In the genomic region with DNA sequence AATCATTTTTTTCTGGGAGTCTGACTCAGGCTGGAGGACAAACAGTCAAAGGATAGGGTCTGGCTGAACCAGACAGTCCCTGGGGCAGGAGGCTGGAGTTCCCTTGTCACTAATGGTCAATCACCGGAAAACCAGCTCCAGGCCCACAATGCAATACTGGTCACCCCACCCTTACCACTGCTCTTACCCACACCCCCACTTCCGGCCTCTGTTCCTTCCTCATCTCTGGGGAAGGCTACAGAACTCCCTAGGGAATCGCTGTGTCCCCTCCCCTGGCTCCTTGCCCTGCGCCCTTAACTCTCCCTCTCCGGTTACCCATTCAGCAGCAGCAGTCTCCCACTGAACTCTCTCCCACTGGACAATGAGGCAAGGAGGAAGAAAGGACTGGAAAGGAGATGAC, we compare ENCODE assay signal across 9 mouse cellular contexts. TPM values are rescaled to one million over a fixed set of nuclear protein-coding genes. Genes with fewer than 3 reads are reported as not detected.
DNase-seq lines count a peak whose midpoint lies in the region; ATAC-seq and TF ChIP-seq lines count a peak whose summit lies in the region.
"Had no signal": no experiment of that assay in that cellular context is flagged by ENCODE, and none has a peak within 500 bp of the region (broad histone marks: within the 10 kb centered on the region; RNA-seq: fewer than 3 reads in every experiment).

No protein-coding gene starts in this region.

- H3K36me3 ChIP-seq in neural tube, embryonic 13.5 days: no peaks in the 10 kb centered on the region
- H3K36me3 ChIP-seq in heart, adult 2 months (ENCODE audit: control insufficient read depth, insufficient read depth, low read length): no peaks in the 10 kb centered on the region
- no peaks in the 10 kb centered on the region for H3K36me3 ChIP-seq in lung, embryonic 14.5 days (ENCODE audit: insufficient read depth)
- H3K36me3 ChIP-seq: G1E had no signal

- H3K27ac ChIP-seq in neural tube, embryonic 13.5 days (replicated peaks): peak overlapping the region; percentile 55
- H3K27ac ChIP-seq in heart, adult 2 months: peak overlapping the region; percentile 93
- H3K27ac ChIP-seq in lung, embryonic 14.5 days (ENCODE audit: low read depth): peak overlapping the region; percentile 94

- TF ChIP-seq EP300 in heart, adult 2 months (IDR thresholded peaks at IDR 0.05; ENCODE audit: insufficient read depth, low read depth, low read length): peak; percentile 94

- no peak for TF ChIP-seq CTCF in heart, adult 2 months (IDR thresholded peaks at IDR 0.05)
- no peak for TF ChIP-seq CTCF in lung, embryonic 14.5 days (IDR thresholded peaks at IDR 0.05; ENCODE audit: low read depth)

- 0 out of 2 replicates have a peak, but pooled peaks have one; percentile 49 for TF ChIP-seq POLR2A in heart, adult 2 months (IDR thresholded peaks at IDR 0.05; ENCODE audit: insufficient read depth, low read depth, low read length)

- H3K9me3 ChIP-seq in neural tube, embryonic 13.5 days: no peaks in the 10 kb centered on the region
- no peaks in the 10 kb centered on the region for H3K9me3 ChIP-seq in lung, embryonic 14.5 days (ENCODE audit: low read depth, low read length)
- H3K9me3 ChIP-seq: G1E had no signal

- no peak overlapping the region for H3K4me3 ChIP-seq in neural tube, embryonic 13.5 days
- peak overlapping the region; percentile 24 for H3K4me3 ChIP-seq in heart, adult 2 months
- H3K4me3 ChIP-seq in lung, embryonic 14.5 days (ENCODE audit: low read depth, low read length): peak overlapping the region; percentile 21; the same call in 1 of the 2 replicates

- no peaks in the 10 kb centered on the region for H3K79me2 ChIP-seq in heart, adult 2 months (replicated peaks; ENCODE audit: control insufficient read depth, insufficient read depth, low read length)

- DNase-seq in neural tube, embryonic 10.5 days (ENCODE audit: extremely low spot score, low spot score): no peak
- DNase-seq in cerebellum, adult 9-11 months: peak; percentile 86
- DNase-seq in heart, adult 2 months: peak; percentile 88 to 90
- peak; percentile 81 for DNase-seq in kidney, adult 18-20 months
- peak; percentile 74 for DNase-seq in lung, embryonic 14.5 days
- DNase-seq in retina, postnatal 1 day: peak; percentile 79
- no peak for DNase-seq in thymus, adult 18-20 months

- H3K27me3 ChIP-seq in neural tube, embryonic 13.5 days: no peaks in the 10 kb centered on the region
- H3K27me3 ChIP-seq in heart, adult 2 months (ENCODE audit: control insufficient read depth, insufficient read depth, low read length): no peaks in the 10 kb centered on the region
- H3K27me3 ChIP-seq in lung, embryonic 14.5 days (ENCODE audit: insufficient read depth, low read length): no peaks in the 10 kb centered on the region

- no peak overlapping the region for H3K9ac ChIP-seq in neural tube, embryonic 13.5 days
- no peak overlapping the region for H3K9ac ChIP-seq in heart, adult 2 months (ENCODE audit: low read depth, low read length)
- peak overlapping the region; percentile 38; the same call in 1 of the 2 replicates for H3K9ac ChIP-seq in lung, embryonic 14.5 days

- ATAC-seq in neural tube, embryonic 13.5 days (ENCODE audit: low read depth): no peak
- ATAC-seq in lung, embryonic 14.5 days (ENCODE audit: insufficient read depth): peak; percentile 53

- intact Hi-C loops in heart, adult 2 months (cut with DNase I): loop anchor here (1.0 to 2.0 kb wide), 2 partner anchors 16 to 44 kb away; partner anchors contain the start of gene Pik3r3

- H3K4me2 ChIP-seq in neural tube, embryonic 13.5 days: peak overlapping the region; percentile 33; the same call in 1 of the 2 replicates
- peak overlapping the region; percentile 58 for H3K4me2 ChIP-seq in lung, embryonic 14.5 days

- H3K4me1 ChIP-seq in neural tube, embryonic 13.5 days (replicated peaks): peaks cover 28% of the 10 kb centered on the region
- H3K4me1 ChIP-seq in heart, adult 2 months (ENCODE audit: control insufficient read depth, insufficient read depth, low read length): peaks cover 18% of the 10 kb centered on the region
- H3K4me1 ChIP-seq in lung, embryonic 14.5 days (ENCODE audit: insufficient read depth): peaks cover 15% of the 10 kb centered on the region

- 30% methylated on average over 5 of the region's 5 CpGs for WGBS in neural tube, embryonic 13.5 days
- WGBS in heart, adult 2 months: 38% methylated on average over 5 of the region's 5 CpGs
- 26% methylated on average over 5 of the region's 5 CpGs for WGBS in lung, embryonic 14.5 days

RNA-seq across cellular contexts. Expression of gene Gm49337, which starts 4.0 kb away (rescaled TPM):
- not detected in 2 replicates for polyA plus RNA-seq in neural tube, embryonic 13.5 days (2015; fragmentation: Nextera tagmentation; extraction: Ambion mirVana)
- under 1 TPM; 0.16 to 0.37 TPM for total RNA-seq in heart, adult 2 months (2021)
- polyA plus RNA-seq in heart, adult 2 months (2012; rRNA removed): not detected in 2 replicates
- polyA plus RNA-seq in lung, embryonic 14.5 days (2014; fragmentation: Nextera tagmentation; extraction: Ambion mirVana): not detected in 2 replicates
- total RNA-seq: G1E had no signal
- polyA plus RNA-seq: G1E had no signal

RNA-seq across cellular contexts. Expression of gene 1700042G07Rik, which starts 4.0 kb away (rescaled TPM):
- polyA plus RNA-seq in neural tube, embryonic 13.5 days (2015; fragmentation: Nextera tagmentation; extraction: Ambion mirVana): not detected in 2 replicates
- not detected for total RNA-seq in heart, adult 2 months (2021)
- 0.45 TPM in 1 of 2 replicates, not detected in the other for polyA plus RNA-seq in heart, adult 2 months (2012; rRNA removed)
- polyA plus RNA-seq in lung, embryonic 14.5 days (2014; fragmentation: Nextera tagmentation; extraction: Ambion mirVana): not detected in 2 replicates
- total RNA-seq: G1E had no signal
- polyA plus RNA-seq: G1E had no signal

RNA-seq across cellular contexts. Expression of gene Tspan1, which starts 9.7 kb away (rescaled TPM):
- polyA plus RNA-seq in neural tube, embryonic 13.5 days (2015; fragmentation: Nextera tagmentation; extraction: Ambion mirVana): not detected in 2 replicates
- total RNA-seq in heart, adult 2 months (2021): not detected
- polyA plus RNA-seq in heart, adult 2 months (2012; rRNA removed): 4.9 TPM in 1 of 2 replicates, not detected in the other
- 7.0 and 7.5 TPM in 2 replicates for polyA plus RNA-seq in lung, embryonic 14.5 days (2014; fragmentation: Nextera tagmentation; extraction: Ambion mirVana)
- polyA plus RNA-seq: G1E had no signal

RNA-seq across cellular contexts. Expression of gene Lurap1, which starts 26.0 kb away (rescaled TPM):
- polyA plus RNA-seq in neural tube, embryonic 13.5 days (2015; fragmentation: Nextera tagmentation; extraction: Ambion mirVana): 1.7 and 2.0 TPM in 2 replicates
- 1 to 10 TPM; 4.5 to 5.4 TPM for total RNA-seq in heart, adult 2 months (2021)
- polyA plus RNA-seq in heart, adult 2 months (2012; rRNA removed): 2.0 and 2.9 TPM in 2 replicates
- 2.5 and 3.4 TPM in 2 replicates for polyA plus RNA-seq in lung, embryonic 14.5 days (2014; fragmentation: Nextera tagmentation; extraction: Ambion mirVana)

RNA-seq across cellular contexts. Expression of gene Pik3r3, which starts 44.3 kb away (rescaled TPM):
- polyA plus RNA-seq in neural tube, embryonic 13.5 days (2015; fragmentation: Nextera tagmentation; extraction: Ambion mirVana): 72.3 and 78.9 TPM in 2 replicates
- 10 to 100 TPM; 10.1 to 11.6 TPM for total RNA-seq in heart, adult 2 months (2021)
- 9.3 and 15.3 TPM in 2 replicates for polyA plus RNA-seq in heart, adult 2 months (2012; rRNA removed)
- polyA plus RNA-seq in lung, embryonic 14.5 days (2014; fragmentation: Nextera tagmentation; extraction: Ambion mirVana): 26.4 and 28.7 TPM in 2 replicates

Comparison
In these comparisons a context has a peak if more than half of its experiments do, and no peak if none do; other contexts are left out.
1. DNase-seq: peak in cerebellum, adult 9-11 months (single experiment), heart, adult 2 months (2 of 2), kidney, adult 18-20 months (single experiment), lung, embryonic 14.5 days (single experiment) and retina, postnatal 1 day (single experiment); none in neural tube, embryonic 10.5 days (single experiment) and thymus, adult 18-20 months (0 of 2).
2. Peak in every context shown above with its lines, with median percentiles within 50 percentile points of each other: H3K27ac ChIP-seq.